Mouse (Mus musculus) hindbrain, embryonic 12.5 days (tissue): ENCODE results near the gene Spem1. TPM values are rescaled to one million over a fixed set of nuclear protein-coding genes. Genes with fewer than 3 reads are reported as not detected.
A peak's percentile ranks its signal among the peaks of the same experiment; 100 is the strongest.
"Not testable (repeated sequence)": the region's sequence is repeated elsewhere in the genome, so short reads cannot be mapped to it uniquely, and the experiment has no call there.

Experiments
- ATAC-seq: fragments of 200-750 bp; cut with Nextera tagmentation; 2 replicates; pipeline ENCODE4 v1.8.0; 2017; ENCODE audit warnings: moderate TSS enrichment; ENCODE audit not compliant: low FRiP score
- H3K27ac ChIP-seq: fragments of 300-500 bp; sonication (generic); 2 replicates; pipeline ENCODE4 v1.5.1; 2016; ENCODE audit warnings: mild to moderate bottlenecking
- H3K27me3 ChIP-seq: fragments of 300-500 bp; sonication (generic); 2 replicates; pipeline ENCODE4 v1.6.1; 2016; ENCODE audit warnings: mild to moderate bottlenecking
- H3K36me3 ChIP-seq: fragments of 300-500 bp; sonication (generic); 2 replicates; pipeline ENCODE4 v1.6.1; 2016; ENCODE audit warnings: mild to moderate bottlenecking
- H3K4me1 ChIP-seq: fragments of 300-500 bp; sonication (generic); 2 replicates; pipeline ENCODE4 v1.6.1; 2016
- H3K4me2 ChIP-seq: fragments of 300-500 bp; sonication (generic); replicated peaks from 2 replicates; pipeline ENCODE4 v1.6.1; 2016; ENCODE audit warnings: mild to moderate bottlenecking
- H3K4me3 ChIP-seq: fragments of 300-500 bp; sonication (generic); 2 replicates; pipeline ENCODE4 v1.5.1; 2016; ENCODE audit warnings: mild to moderate bottlenecking
- H3K9ac ChIP-seq: fragments of 300-500 bp; sonication (generic); 2 replicates; pipeline ENCODE4 v1.6.1; 2016; ENCODE audit warnings: mild to moderate bottlenecking, moderate library complexity
- H3K9me3 ChIP-seq: fragments of 300-500 bp; sonication (generic); replicated peaks from 2 replicates; pipeline ENCODE4 v1.6.1; 2016; ENCODE audit warnings: mild to moderate bottlenecking
- WGBS: fragments of 180-500 bp; shearing (Covaris S2); methylation state at CpG from one replicate; pipeline ENCODE4 v1.1.7; 2016; 5-methylcytosine and 5-hydroxymethylcytosine counted together
- polyA plus RNA-seq: library from polyadenylated mRNA; unstranded; fragments of >200 nt; fragmentation: Nextera tagmentation; extraction: Ambion mirVana; gene quantifications from 2 replicates; pipeline ENCODE4 v1.2.1, GENCODE M21; 2016

Spem1 gene
- polyA plus RNA-seq = 0.21 and 0.46 TPM in 2 replicates

GRCm38 (mm10) chr11:69822080-69822479, at the start of gene Spem1:
Spem1 (minus strand) TSS chr11:69822180.
- WGBS = 83% methylated on average over 3 of the region's 3 CpGs
- no peak for ATAC-seq
- Histone ChIP-seq H3K9ac (no peak within 1 kb of the TSS), H3K4me3 (no peak within 1 kb of the TSS), H3K36me3 (peaks cover 33% of the 10 kb centered on the region), H3K27ac (no peak within 1 kb of the TSS), H3K4me1 (no peaks in the 10 kb centered on the region), H3K27me3 (no peaks in the 10 kb centered on the region), H3K4me2 (no peak within 1 kb of the TSS), H3K9me3 (0 out of 2 replicates have a peak, but pooled peaks cover 6% of the 10 kb centered on the region)

GRCm38 (mm10) chr11:69870289-69871069, 48.5 kb upstream of the Spem1 start:
- 95% methylated on average over 2 of the region's 2 CpGs for WGBS

GRCm38 (mm10) chr11:69867335-69867734, 45.4 kb upstream of the Spem1 start:
- Histone ChIP-seq H3K4me1 (no peaks in the 10 kb centered on the region), H3K9me3 (no peaks in the 10 kb centered on the region), H3K36me3 (no peaks in the 10 kb centered on the region), H3K27me3 (0 out of 2 replicates have a peak, but pooled peaks cover 5% of the 10 kb centered on the region), H3K27ac (no peak overlapping the region), H3K9ac (no peak overlapping the region), H3K4me3 (no peak overlapping the region), H3K4me2 (no peak overlapping the region)
- no peak for ATAC-seq
- 74% methylated on average over 9 of the region's 9 CpGs for WGBS

More at GRCm38 (mm10) chr11:69870289-69871069, 48.5 kb upstream of the Spem1 start:
- Histone ChIP-seq H3K4me1 (no peaks in the 10 kb centered on the region), H3K36me3 (no peaks in the 10 kb centered on the region), H3K4me3 (no peak overlapping the region), H3K27me3 (peaks cover 5% of the 10 kb centered on the region; the same call in 1 of the 2 replicates), H3K9me3 (no peaks in the 10 kb centered on the region), H3K9ac (no peak overlapping the region), H3K27ac (no peak overlapping the region), H3K4me2 (no peak overlapping the region)
- ATAC-seq = no peak

- Histone ChIP-seq H3K9ac (no peak overlapping the region), H3K36me3 (no peaks in the 10 kb centered on the region), H3K4me1 (no peaks in the 10 kb centered on the region), H3K4me2 (no peak overlapping the region), H3K27ac (no peak overlapping the region), H3K9me3 (no peaks in the 10 kb centered on the region), H3K27me3 (0 out of 2 replicates have a peak, but pooled peaks cover 5% of the 10 kb centered on the region), H3K4me3 (no peak overlapping the region)
- ATAC-seq = no peak
- 87% methylated on average over 9 of the region's 9 CpGs for WGBS
These were observed 43.6 kb upstream of the Spem1 start for GRCm38 (mm10) chr11:69865561-69865960.

GRCm38 (mm10) chr11:69864138-69864860, 42.3 kb upstream of the Spem1 start:
- Histone ChIP-seq H3K27me3 (peaks cover 10% of the 10 kb centered on the region), H3K9me3 (no peaks in the 10 kb centered on the region), H3K4me3 (no peak overlapping the region), H3K36me3 (no peaks in the 10 kb centered on the region), H3K4me2 (no peak overlapping the region), H3K9ac (no peak overlapping the region), H3K27ac (no peak overlapping the region), H3K4me1 (no peaks in the 10 kb centered on the region)
- no peak for ATAC-seq
- 61% methylated on average over 8 of the region's 8 CpGs for WGBS

GRCm38 (mm10) chr11:69863729-69864128, 41.7 kb upstream of the Spem1 start:
- H3K4me2 ChIP-seq, ATAC-seq, H3K9ac ChIP-seq, H3K36me3 ChIP-seq, H3K4me3 ChIP-seq, H3K9me3 ChIP-seq, H3K27ac ChIP-seq, H3K4me1 ChIP-seq: not testable (repeated sequence)
- WGBS = 78% methylated on average over 3 of the region's 3 CpGs
- peaks cover 15% of the 10 kb centered on the region for H3K27me3 ChIP-seq

- Histone ChIP-seq H3K4me2 (no peak within 1 kb of the TSS; the same call in 1 of the 2 replicates), H3K27ac (no peak within 1 kb of the TSS), H3K9me3 (no peaks in the 10 kb centered on the region), H3K36me3 (no peaks in the 10 kb centered on the region), H3K27me3 (peaks cover 32% of the 10 kb centered on the region), H3K4me1 (peaks cover 4% of the 10 kb centered on the region; the same call in 1 of the 2 replicates), H3K4me3 (no peak within 1 kb of the TSS), H3K9ac (no peak within 1 kb of the TSS)
- no peak for ATAC-seq
- WGBS = 23% methylated on average over 30 of the region's 30 CpGs
These were observed 36.4 kb upstream of the Spem1 start, which contains the start of gene Tnk1 for GRCm38 (mm10) chr11:69858113-69858998. Tnk1 (minus strand) TSS chr11:69858730.

GRCm38 (mm10) chr11:69855347-69855746, 33.4 kb upstream of the Spem1 start:
- peak; percentile 57; the same call in 1 of the 2 replicates for ATAC-seq
- Histone ChIP-seq H3K9me3 (no peaks in the 10 kb centered on the region), H3K27ac (no peak overlapping the region), H3K9ac (no peak overlapping the region), H3K4me3 (no peak overlapping the region), H3K36me3 (peaks cover 23% of the 10 kb centered on the region), H3K4me1 (peaks cover 9% of the 10 kb centered on the region; the same call in 1 of the 2 replicates), H3K4me2 (no peak overlapping the region), H3K27me3 (peaks cover 32% of the 10 kb centered on the region)
- WGBS = 19% methylated on average over 16 of the region's 16 CpGs

- Histone ChIP-seq H3K27me3 (peaks cover 29% of the 10 kb centered on the region), H3K27ac (no peak overlapping the region), H3K36me3 (peaks cover 29% of the 10 kb centered on the region), H3K4me2 (no peak overlapping the region), H3K4me3 (no peak overlapping the region), H3K4me1 (peaks cover 9% of the 10 kb centered on the region; the same call in 1 of the 2 replicates), H3K9ac (no peak overlapping the region), H3K9me3 (no peaks in the 10 kb centered on the region)
- 85% methylated on average over 10 of the region's 10 CpGs for WGBS
- no peak for ATAC-seq
These were observed 32.7 kb upstream of the Spem1 start for GRCm38 (mm10) chr11:69854680-69855079.

GRCm38 (mm10) chr11:69853994-69854393, 32.0 kb upstream of the Spem1 start:
- no peak for ATAC-seq
- peaks cover 36% of the 10 kb centered on the region for H3K36me3 ChIP-seq
- no peak overlapping the region for H3K4me2 ChIP-seq
- no peaks in the 10 kb centered on the region for H3K9me3 ChIP-seq
- no peak overlapping the region for H3K27ac ChIP-seq
- peaks cover 9% of the 10 kb centered on the region; the same call in 1 of the 2 replicates for H3K4me1 ChIP-seq
- no peak overlapping the region for H3K4me3 ChIP-seq
- H3K9ac ChIP-seq = 0 out of 2 replicates have a peak overlapping the region, but pooled peaks have one; percentile 18
- H3K27me3 ChIP-seq = peaks cover 24% of the 10 kb centered on the region
- WGBS = 73% methylated on average over 7 of the region's 7 CpGs

GRCm38 (mm10) chr11:69850754-69851153, 28.8 kb upstream of the Spem1 start:
- WGBS = 79% methylated on average over 8 of the region's 8 CpGs
- peaks cover 31% of the 10 kb centered on the region for H3K4me1 ChIP-seq
- ATAC-seq = no peak
- H3K27ac ChIP-seq = no peak overlapping the region
- H3K9ac ChIP-seq = no peak overlapping the region
- no peaks in the 10 kb centered on the region for H3K9me3 ChIP-seq
- H3K4me2 ChIP-seq = no peak overlapping the region
- peaks cover 46% of the 10 kb centered on the region for H3K36me3 ChIP-seq
- H3K27me3 ChIP-seq = no peaks in the 10 kb centered on the region
- no peak overlapping the region for H3K4me3 ChIP-seq
